Mouse (Mus musculus) adrenal gland, adult 8-10 months (tissue): ENCODE measurements at regions not wholly inside any gene's neighbourhood (a gene's known extent, or its start where the extent isn't known, plus 50 kb on each side); places are given as distances from the start of the nearest gene placed in this dataset.

Experiments
- DNase-seq: peaks from one replicate; pipeline ENCODE4 v3.0.0; 2022

GRCm38 (mm10) chr6:140299653-140300052 lies 124.2 kb upstream of the Plekha5 start:
- DNase-seq, result no peak

DNA sequence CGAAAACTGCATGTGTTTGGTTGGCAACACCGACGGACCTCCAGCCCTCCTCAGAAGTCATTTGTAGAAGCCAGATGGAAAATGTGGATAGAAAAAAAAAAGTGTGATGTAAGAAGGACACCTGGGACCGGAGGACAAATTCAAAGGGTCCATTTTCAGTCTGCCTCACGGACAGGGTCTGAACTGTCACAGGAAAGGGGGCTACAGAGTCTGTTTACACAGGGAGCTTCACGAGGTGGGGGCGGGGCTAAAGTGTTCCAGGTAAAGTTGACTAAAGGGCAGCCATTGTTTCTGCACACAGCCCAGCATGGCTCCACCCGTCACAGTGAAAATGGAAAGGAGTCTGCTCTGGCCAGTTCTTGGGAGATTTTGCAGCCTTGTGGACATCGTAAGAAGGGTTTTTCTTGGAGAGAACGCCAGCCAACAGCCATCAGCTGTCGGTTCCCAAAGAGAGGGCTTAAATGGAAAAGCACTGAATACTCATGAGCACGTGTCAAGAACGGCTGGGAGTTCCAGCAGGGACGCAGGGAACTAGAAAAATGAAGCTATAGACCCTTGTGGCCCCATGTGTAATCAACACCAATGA lies 125.8 kb upstream of the Plekha5 start:
- DNase-seq, result no peak

DNA sequence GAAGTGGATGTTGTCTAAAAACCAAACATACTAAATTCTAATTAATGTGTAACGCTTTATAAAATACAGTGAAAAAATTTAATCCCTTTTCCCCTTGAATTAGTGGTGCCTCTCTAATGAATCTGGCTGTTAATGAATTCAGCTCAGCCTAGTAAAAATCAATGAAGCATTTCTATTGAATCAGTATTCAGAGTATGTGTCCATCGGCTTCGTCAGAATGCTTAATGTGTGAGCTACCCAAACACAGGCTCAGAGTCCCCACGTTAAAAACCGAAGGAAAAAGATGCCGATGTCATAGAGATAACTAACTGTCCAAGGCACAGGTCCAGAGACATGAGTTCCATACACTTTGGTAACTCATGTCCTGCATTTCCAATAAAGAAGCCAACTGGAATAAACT lies 126.3 kb upstream of the Plekha5 start:
- DNase-seq, result no peak

DNA sequence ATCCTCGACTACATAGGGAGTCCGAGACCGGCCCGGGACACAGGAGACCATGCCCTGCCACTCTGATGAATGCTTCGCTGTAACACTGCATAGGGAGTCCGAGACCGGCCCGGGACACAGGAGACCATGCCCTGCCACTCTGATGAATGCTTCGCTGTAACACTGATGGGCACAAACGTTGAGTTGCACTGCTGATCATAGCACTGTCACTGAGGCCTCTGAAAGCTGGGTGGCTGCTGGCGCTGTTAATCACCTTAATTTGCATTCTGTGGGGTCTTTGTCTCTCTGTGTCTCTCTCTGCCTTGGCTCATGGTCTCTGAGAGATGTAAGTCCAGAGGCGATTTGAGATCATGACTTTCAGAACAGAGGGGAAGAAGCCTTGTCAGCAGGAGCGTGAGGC lies 133.7 kb upstream of the Plekha5 start:
- DNase-seq, result no peak

DNA sequence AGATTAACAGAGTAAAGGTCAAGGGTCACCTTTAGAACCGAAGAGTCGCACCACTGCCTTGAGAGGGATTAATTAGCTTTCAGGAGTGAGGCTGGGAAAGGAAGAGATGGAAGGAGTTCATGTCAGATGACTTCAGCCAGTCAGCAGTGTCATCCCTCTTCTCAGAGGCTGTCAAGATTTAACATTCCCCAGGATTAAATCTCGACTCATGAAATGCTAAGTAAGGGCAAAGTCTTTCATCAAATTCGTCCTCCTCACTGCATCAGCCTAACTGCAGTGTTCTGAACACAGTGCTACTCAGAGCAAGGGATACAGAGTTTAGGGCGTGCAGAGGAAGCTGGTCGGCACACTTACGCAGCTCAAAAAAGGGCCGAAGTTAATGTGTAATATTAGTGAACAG lies 135.1 kb upstream of the Plekha5 start:
- DNase-seq, result no peak

DNA sequence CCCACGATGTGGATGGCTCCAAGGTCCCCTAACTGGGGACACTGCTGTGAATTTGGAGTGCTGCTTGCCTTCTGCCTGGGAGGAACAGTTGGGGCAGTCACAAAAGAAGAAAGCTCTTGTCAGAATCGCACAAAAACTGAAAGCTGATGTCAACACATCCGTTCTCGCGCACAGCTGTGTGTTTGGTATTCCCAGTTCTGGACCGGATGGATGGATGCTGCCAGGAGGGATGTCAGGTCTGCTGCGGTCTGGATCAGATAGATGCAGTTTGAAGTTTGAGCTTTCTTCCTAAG lies 141.6 kb upstream of the Plekha5 start:
- DNase-seq, result no peak

DNA sequence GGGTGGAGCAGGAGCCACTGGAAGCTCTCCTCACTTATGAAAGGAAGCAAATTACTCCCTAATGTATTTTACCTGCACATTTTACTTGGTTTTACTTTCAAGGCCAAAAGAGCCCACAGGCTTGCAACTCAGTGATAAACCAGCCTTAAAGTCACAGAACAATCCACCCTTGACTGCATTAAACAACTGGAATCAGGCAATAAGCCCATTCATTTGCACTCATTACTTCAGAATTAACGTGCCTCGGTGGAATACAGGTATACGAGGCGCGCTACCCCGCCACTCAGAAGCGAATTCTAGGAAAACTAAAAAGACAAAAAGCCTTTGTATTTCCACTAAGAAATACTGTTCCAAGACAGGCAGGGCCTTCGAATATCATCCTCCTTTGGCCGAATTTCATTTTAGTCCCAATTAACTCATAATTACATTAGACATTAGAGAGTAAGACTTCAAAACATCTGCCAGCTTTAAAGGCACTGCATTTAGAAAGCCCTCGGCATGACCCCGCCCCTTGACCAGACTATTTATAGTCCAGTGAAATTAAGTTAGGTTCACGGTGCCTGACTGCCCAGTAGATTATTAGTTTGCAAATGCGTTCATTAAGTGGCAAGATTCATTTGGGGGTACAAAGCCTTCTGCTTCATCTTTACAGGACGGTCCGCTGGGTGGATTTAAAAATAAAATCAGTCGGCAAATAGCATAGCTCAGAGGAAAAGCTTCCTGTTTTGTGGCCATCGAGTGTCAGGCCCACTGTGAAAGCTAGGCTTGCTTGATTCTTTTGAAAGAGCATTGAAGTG lies 142.2 kb upstream of the Plekha5 start:
- no peak for DNase-seq

- no peak for DNase-seq
These were observed 142.9 kb upstream of the Plekha5 start for GRCm38 (mm10) chr6:140280817-140281475.

- DNase-seq, result no peak
These were observed 144.0 kb upstream of the Plekha5 start for GRCm38 (mm10) chr6:140279736-140280370.

DNA sequence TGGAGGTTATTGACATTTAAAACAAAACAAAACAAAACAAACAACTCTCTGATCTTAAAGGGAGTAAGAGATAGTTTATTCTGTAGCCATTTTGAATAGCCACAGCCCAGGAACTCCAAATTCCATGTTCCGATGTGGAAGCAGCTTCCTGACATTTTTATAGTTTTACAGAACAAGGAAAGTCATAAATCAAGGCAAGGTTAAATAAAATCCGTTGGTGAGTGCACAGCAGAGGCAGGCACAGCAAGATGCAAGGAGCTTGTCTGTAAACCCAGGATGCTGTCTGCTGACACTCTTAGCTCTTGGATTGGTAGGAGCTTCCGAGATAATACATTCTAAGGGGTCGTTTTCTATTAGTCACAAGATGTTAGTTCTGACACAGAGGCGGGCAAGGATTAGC lies 145.1 kb upstream of the Plekha5 start:
- DNase-seq, result no peak

DNA sequence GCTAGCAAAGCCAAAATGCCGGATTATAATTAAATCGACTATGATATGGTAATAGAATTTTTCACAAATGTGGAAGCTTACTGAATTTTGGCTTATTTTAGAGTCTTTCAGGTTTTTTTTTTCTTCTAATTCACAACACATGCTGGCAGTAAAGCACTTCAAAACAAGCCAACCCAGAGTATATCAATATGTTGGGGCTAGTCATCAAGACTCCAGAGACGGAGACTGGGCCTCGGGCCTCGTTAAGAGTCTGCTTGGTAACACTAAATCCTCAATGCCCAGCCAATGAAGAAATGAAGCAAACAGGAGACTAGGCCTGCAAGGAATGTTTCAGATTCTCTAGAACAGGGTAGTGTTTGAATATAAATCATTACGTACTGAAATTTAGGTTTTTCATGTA lies 153.3 kb upstream of the Plekha5 start:
- DNase-seq, result no peak

GRCm38 (mm10) chr6:140268315-140269070 lies 155.4 kb upstream of the Plekha5 start:
- DNase-seq, result no peak

DNA sequence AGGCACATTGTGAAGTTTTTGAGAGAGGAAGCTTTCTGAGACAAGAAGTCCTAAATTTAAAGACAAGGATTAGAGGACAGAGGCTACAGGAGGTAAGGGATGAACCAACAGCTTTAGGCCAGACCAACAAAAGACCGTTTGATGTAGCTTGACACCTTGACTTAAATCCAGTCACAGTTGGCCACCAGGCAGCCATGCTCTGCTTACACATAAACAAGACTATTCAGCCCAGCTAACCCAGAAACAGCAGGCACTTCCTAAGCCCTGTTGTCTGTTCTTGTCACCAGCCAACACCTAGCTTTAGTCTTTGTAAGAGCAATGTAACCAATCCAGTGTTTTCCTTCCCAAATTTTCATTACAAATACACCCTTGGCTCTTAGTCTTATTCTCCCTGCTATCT lies 159.9 kb upstream of the Plekha5 start:
- DNase-seq, result no peak

DNA sequence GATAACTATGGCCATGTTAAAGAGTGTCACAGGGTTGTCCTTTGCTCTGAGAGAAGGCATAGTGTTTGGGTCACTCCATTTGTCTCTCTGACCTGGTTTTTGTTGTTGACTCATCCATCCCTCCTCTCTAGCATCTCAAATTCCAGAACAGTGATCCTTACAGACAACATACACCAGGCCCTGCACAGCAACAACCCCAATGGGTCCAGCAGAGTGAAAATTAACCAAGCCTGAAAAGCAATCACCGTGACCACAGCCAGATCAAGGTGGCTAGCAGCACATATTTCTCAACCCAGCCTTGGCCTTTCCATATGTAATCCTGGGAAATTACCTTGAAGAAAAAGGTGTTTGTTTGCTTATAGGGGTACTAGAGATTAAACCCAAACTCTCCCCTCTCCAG lies 162.0 kb upstream of the Plekha5 start:
- DNase-seq, result no peak

DNA sequence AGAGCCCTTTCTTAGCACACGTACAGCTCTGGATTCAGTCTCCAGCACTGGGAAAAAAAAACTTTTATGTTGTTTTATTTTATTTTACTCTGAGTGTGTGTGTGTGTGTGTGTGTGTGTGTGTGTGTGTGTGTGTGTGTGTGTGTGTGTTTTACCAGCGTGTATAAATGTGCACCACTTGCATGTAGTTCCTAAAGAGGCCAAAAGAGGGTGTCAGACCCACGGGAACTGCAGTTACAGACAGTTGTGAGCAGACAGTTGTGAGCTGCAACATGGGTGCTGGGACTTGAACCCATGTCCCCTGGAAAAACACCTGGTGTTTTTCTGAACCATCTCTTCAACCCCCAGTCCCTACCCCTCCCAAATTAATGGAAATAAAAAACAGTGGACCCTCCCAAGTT lies 165.1 kb upstream of the Plekha5 start:
- no peak for DNase-seq

- DNase-seq, result no peak
These were observed 165.8 kb upstream of the Plekha5 start for GRCm38 (mm10) chr6:140258101-140258500.

DNA sequence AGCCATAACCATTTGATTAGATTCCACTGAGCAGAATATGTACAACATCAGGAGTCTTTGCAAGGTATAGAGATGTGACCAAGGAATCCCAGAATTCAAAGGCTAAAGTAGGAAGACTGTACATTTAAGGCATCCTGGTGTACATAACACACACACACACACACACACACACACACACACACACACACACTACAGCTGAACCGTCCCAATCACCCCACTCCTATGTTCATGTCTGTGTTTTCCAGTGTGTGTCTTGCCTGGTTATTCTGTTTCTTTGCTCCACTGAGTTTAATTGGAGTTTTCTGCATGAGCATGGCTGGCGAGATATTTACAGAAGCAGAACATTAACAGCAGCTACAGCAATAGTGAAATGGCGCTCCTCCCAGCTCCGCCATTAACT lies 172.3 kb upstream of the Plekha5 start:
- DNase-seq, result no peak

- DNase-seq, result no peak
These were observed 180.3 kb upstream of the Plekha5 start for GRCm38 (mm10) chr6:140243411-140244151.

- no peak for DNase-seq
These were observed 184.5 kb upstream of the Plekha5 start for GRCm38 (mm10) chr6:140239356-140239755.

GRCm38 (mm10) chr6:140231537-140231936 lies 190.3 kb upstream of the Plcz1 start:
- DNase-seq, result no peak

DNA sequence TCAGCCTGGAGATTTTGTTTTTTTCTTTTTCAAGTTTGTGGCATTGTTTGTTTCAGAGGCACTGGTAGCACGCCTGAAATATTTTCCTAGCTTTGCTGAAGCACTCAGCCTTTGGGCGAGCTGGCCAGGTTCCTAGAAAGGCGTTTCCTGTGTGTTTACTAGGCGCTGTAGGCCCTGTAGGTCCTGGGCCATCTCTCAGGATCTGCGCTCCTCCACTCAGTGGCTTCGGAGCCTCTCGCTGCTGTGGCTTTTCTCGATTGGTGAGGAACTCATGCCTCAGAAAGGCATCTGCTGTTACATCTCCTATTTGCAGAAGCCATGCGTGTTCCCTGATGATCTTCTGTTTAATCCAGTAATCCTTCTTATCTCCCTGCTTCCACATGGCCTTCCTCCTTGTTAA lies 188.0 kb upstream of the Plcz1 start:
- no peak for DNase-seq

GRCm38 (mm10) chr6:140228741-140229140 lies 187.5 kb upstream of the Plcz1 start:
- DNase-seq, result no peak
